Mouse (Mus musculus): Measurements from ENCODE around the gene Pold1. TPM values are rescaled to one million over a fixed set of nuclear protein-coding genes. Genes with fewer than 3 reads are reported as not detected.

Gene Pold1
- total RNA-seq, 1 experiment from 2014 or later: 17.5 TPM

DNA sequence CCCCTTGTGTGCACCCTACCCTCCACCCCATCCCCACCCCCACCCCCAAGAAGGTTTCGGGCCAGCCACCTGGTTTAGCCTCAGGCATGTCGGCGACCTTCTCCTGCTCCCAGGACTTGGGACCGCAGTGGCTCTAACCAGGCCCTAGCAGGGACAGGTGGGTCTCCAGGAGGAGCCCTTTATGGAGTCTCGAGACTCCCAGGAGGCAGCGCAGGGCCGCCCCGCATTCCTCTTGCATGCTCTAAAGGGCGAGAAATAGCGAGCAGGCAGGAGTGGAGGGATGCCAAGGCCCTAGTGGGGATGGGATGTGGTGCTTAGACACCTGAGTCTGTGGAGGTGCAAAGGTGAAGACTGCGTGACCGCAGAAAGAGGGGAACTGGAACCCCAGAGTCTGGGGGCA lies 24.1 kb downstream of the Pold1 start, which contains the start of gene Mybpc2:
Gene Mybpc2 (minus strand): TSS at position 155 of the 400 bp plus-strand sequence.
- DNase-seq: no peak

DNA sequence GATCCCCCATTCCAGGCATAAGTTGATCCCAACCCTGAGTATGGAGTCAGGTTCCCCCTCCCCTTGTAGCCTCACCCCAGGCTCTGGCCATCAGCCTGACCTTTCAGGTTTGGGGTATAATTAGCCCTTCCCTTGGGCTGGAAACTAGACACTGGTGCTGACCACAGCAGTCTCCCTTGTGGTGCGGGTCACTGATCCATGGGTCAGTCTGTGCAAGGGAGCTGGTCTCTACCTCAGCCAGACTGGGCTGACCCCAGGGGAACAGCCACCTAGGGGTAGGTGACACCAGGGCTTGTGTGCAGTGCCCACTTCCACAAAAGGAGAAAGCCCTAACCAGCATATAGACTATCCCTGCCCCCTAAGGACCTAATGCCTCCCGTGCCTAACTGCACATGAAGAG lies 25.6 kb downstream of the Pold1 start:
- no peak for DNase-seq

- DNase-seq: peak; percentile 75
Observed at GRCm38 (mm10) chr7:44521710-44522109, 26.9 kb downstream of the Pold1 start.

- no peak for DNase-seq
Observed at GRCm38 (mm10) chr7:44520990-44521389, 27.7 kb downstream of the Pold1 start.

GRCm38 (mm10) chr7:44519240-44519913 lies 29.3 kb downstream of the Pold1 start:
- no peak for DNase-seq

DNA sequence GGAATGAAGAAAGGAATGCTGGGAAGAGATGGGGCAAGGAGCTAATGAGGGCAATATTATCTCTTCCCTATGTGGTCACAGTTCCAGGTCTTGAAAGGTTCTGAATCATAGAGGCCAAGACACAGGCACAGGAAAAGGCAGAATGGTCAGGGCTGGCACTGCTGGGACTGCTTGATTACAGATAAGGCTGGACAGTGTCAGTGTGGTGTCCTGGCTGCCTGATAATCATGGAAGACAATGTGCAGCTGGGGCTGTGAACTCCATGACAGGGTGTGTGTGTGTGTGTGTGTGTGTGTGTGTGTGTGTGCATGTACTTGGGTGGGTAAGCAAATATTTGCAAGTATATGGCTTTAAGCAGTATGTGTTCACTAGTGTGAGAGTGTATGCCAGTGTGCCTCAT lies 41.2 kb downstream of the Pold1 start:
- no peak for DNase-seq

- DNase-seq: peak; percentile 81
Observed at GRCm38 (mm10) chr7:44501563-44502115, 47.0 kb downstream of the Pold1 start.

DNA sequence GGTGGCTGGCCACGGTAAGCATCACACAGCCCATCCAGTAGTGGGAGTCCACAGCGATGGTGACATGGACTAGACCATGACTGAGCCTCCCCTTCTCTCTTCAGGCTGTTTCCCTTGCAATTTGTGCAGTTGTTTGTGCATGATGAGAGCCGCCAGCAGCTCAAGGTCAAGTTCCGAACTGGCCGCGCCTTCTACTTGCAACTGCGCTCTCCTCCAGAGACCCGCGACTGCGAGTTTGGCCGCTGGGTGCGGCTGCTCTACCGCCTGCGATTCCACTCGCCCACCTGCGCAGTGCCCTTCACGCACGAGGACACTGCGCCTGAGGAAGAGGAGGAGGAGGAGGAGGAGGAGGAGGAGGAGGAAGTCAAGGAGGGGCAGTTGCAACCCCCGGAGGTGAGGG lies 48.6 kb downstream of the Pold1 start:
- DNase-seq: no peak

GRCm38 (mm10) chr7:44498922-44499321 lies 49.7 kb downstream of the Pold1 start:
- no peak for DNase-seq

- no peak for DNase-seq
Observed at GRCm38 (mm10) chr7:44497361-44498055, 51.1 kb downstream of the Pold1 start.

DNA sequence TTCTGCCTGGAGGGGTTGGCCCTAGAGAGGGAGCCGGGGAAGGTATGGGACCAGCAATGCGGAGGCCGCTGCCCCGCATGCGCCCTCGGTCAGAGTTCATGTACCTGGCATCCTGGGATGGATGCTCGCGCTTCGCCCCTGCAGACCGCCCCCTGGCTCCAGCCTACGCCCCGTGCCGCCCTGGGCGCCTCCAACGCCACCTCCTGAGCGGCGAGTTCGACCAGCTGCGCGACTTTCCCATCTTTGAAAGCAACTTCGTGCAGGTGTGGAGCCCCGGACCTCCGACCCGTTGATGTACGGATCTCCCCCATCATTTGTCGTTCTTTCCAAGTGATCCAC lies 51.9 kb downstream of the Pold1 start:
- DNase-seq: no peak

DNA sequence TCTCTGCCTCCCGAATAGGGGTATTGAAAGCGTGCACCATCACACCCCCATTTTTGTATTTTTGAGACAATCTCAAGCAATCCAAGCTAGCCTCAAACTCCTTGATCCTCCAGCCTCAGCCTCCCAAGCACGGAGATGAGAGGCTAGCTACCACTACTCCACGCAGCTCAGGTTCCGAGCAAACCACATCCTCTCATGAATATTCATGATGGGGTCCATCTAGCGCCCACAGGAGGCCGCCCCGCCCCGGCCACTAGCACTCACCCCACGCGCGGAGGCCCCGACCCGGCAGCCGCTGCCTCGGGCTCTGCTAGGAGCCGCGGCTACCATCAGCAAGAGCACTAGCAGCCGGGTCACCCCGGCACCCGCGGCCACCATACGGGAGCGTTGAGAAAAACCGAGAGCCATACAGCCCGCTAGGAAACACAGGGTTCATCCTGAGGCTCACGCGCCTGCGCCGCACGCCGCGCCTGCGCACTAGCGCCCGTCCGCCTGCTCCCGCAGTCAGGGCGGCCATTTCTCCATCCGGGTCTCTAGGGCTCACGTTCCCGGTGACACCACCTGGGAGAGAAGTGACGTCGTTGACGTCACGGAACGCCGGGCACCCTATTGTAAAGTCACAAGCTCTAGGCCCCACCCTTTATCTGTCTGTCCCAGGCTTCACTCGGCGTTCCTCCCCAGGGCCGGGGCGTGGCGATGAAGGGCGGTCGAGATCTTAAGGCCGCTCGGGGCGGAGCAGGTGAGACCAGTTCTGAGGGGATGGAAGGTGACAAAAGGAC lies 52.5 kb downstream of the Pold1 start, which contains the start of the genes Emc10 and Fam71e1:
Gene Emc10 (minus strand): TSS at position 538 of the 779 bp plus-strand sequence.
Gene Fam71e1 (plus strand): TSS at position 590 of the 779 bp plus-strand sequence.
- peak; percentile 99 for DNase-seq

DNA sequence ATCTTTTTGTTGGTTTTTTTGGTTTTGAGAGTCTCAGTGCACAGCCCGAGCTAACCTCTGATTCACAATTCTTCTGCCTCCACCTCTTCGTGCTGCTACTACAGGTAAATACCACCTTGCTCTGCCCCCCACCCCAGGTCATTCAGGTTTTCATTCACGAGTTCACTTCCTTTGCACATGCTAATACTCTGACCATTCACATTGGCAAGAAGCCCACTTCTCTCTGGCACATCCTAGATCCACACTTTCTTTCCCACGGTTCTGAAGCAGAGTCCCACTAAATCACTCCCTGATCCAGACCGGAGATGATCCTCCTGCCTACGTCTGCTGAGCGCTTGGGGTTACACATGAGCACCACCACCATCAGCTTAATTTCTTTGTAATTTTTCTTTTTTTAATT lies 53.6 kb downstream of the Pold1 start:
- no peak for DNase-seq

GRCm38 (mm10) chr7:44494681-44495080 lies 54.0 kb downstream of the Pold1 start:
- DNase-seq: no peak

DNA sequence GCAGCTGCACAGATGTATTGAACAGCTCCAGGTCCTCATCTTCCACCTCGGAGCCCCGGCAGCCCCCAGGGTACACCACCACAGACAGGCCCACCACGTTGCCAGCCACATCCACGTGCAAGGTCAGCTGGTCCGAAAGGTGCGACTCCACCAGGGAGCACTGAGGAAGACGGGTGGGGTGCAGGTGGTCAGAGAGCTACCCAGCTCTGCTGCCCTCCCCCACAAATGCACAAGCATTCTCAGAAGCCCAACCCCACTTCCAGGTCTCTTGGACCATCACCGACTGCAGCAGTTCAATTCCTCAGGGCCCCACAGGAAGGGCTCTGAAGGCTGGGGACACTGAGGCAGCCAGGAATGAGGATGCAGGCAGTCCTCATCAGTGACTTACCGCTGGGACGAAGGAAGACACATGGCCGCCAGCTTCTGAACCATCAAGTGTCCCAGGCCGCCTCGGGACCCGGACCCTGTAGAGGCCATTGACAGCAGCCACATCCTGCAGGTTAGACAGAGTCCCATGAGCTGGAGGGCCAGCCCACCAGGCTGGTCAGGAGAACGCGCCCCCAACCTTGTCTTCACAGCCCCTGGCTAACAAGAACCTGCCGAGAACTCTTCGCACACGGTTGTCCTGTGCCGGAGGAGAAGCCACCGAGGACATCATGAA lies 56.4 kb downstream of the Pold1 start:
- no peak for DNase-seq

- no peak for DNase-seq
Observed at GRCm38 (mm10) chr7:44491391-44491790, 57.3 kb downstream of the Pold1 start.

DNA sequence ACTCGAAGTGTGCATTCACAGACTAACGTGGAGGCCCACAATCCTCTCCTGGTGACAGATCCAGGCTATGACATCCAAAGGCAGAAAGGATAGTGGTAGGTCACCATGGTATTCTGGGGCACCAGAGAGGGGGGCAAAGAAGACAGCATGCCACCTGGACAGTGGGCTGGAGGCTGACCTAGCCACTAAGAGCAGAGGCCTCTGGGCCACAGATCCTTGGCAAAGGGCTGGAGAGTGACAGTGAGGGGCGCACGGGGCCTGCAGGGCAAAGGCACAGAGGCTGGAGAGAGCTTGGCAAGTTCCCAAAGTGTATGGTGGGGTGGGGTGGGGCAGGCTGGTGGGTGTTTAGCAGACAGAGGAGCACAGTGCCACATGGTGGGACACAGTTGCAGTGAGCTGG lies 58.4 kb downstream of the Pold1 start:
- DNase-seq: no peak

DNA sequence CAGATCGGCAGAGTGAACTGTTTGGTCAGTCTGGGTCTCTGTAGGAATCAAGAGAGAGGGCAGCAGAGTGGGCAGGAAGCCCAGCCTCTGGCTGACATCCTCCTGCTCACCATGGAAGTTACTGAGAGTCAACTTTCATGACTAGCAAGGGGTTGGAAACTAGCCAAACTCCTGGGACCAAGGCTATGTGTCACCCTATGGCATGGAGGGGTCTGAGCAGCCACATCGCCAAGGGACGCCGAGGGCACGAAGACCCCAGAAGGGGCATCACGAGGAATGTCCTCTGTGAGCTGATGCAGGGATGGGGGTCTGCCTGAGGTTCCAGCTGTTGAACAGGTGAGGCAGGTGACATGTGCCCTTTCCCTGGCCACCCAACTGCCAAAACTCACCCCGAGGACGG lies 60.1 kb downstream of the Pold1 start:
- DNase-seq: no peak

DNA sequence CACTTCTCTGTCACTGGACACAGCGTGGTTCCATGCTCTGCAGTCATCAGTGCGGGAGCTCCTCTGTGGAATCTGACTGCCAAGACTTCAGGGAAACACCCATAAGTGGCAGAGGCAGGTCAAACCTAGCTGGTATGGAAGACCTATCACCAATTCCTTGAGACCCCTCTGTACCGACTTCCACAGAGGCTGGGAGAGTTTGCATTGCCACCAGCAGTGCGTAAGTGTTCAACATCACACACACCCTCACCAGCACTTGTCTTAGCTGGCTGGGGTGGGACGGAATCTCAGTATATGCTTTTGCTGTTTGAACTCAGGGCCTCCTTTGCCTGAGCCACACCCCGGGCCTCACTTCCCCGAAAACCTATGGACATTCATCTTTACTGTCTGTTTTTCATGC lies 60.7 kb downstream of the Pold1 start:
- no peak for DNase-seq

- no peak for DNase-seq
Observed at GRCm38 (mm10) chr7:44486927-44487575, 61.6 kb downstream of the Pold1 start.

DNA sequence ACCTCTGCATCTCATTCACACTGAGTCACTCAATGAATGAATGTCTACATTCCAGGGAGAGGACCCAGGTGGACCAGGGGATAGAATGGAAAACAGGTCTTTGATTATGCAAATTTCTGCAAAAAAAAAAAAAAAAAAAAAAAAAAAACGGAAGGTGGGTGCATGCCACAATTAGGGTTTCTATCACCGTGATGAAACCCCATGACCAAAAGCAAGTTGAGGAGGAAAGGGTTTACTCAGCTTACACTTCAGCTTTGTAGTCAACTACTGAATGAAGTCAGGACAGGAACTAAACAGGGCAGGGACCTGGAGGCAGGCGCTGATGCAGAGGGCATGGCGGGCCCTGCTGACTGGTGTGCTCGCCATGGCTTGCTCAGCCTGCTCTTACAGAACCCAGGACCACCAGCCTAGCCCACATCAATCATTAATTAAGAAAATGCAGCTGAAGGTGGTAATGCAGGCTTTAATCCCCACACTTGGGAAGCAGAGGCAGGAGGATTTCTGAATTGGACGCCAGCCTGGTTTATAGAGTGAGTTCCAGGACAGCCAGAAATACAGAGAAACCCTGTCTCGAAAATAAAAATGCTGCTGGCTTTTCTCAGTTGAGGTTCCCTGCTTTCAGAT lies 63.0 kb downstream of the Pold1 start:
- no peak for DNase-seq

All from adrenal gland, postnatal 14 days (tissue).